Mouse (Mus musculus) adrenal gland, adult 10 weeks (tissue): ENCODE measurements around the gene Unc13d. TPM values are rescaled to one million over a fixed set of nuclear protein-coding genes. Genes with fewer than 3 reads are reported as not detected.

Source experiments
- polyA plus RNA-seq: library from polyadenylated mRNA; stranded (reverse); fragments of 350-450 nt; fragmentation: Illumina TruSeq; extraction: RNeasy Lipid Tissue Mini Kit (QIAGEN cat#74804); gene quantifications from one replicate; pipeline ENCODE4 v1.2.3, GENCODE M21; 2014; ENCODE audit warnings: low read depth, low replicate concordance

Gene Unc13d
- polyA plus RNA-seq = not detected

GRCm38 (mm10) chr11:116077446-116078204 lies at the start of gene Unc13d:
Gene Unc13d, minus strand, starts transcription at chr11:116077961.

GRCm38 (mm10) chr11:116086258-116087193 lies 8.8 kb upstream of the Unc13d start, which contains the start of gene Wbp2:
Gene Wbp2, minus strand, starts transcription at chr11:116086995.

GRCm38 (mm10) chr11:116030088-116030897 lies 47.5 kb downstream of the Unc13d start, which contains the start of gene Unk:
Gene Unk, plus strand, starts transcription at chr11:116030322.

GRCm38 (mm10) chr11:116027756-116028155 lies 50.0 kb downstream of the Unc13d start, which contains the start of gene H3f3b:
Gene H3f3b, minus strand, starts transcription at chr11:116027962.

GRCm38 (mm10) chr11:116012262-116012947 lies 65.4 kb downstream of the Unc13d start, which contains the start of gene Galk1:
Gene Galk1, minus strand, starts transcription at chr11:116012719.

Other genes with a start within 250 kb of the Unc13d start
- gene Myo15b, start 219.6 kb downstream of the Unc13d start, polyA plus RNA-seq = not detected
- not detected for gene Smim5, start 178.0 kb downstream of the Unc13d start, polyA plus RNA-seq
- gene Smim6, start 165.9 kb downstream of the Unc13d start, polyA plus RNA-seq = not detected
- 8.3 TPM for gene Sap30bp, start 144.7 kb downstream of the Unc13d start, polyA plus RNA-seq
- gene Recql5, start 144.5 kb downstream of the Unc13d start, polyA plus RNA-seq = 3.6 TPM
- not detected for gene Itgb4, start 103.3 kb downstream of the Unc13d start, polyA plus RNA-seq
- not detected for gene Galk1, start 65.2 kb downstream of the Unc13d start, polyA plus RNA-seq
- gene H3f3b, start 50.0 kb downstream of the Unc13d start, polyA plus RNA-seq = 649 TPM
- gene Unk, start 47.6 kb downstream of the Unc13d start, polyA plus RNA-seq = 2.2 TPM
- 20.4 TPM for gene Wbp2, start 9.0 kb upstream of the Unc13d start, polyA plus RNA-seq
- not detected for gene Trim47, start 49.2 kb upstream of the Unc13d start, polyA plus RNA-seq
- gene Trim65, start 53.2 kb upstream of the Unc13d start, polyA plus RNA-seq = 6.2 TPM
- 2.7 TPM for gene Mrpl38, start 60.9 kb upstream of the Unc13d start, polyA plus RNA-seq
- gene Fbf1, start 90.2 kb upstream of the Unc13d start, polyA plus RNA-seq = 17.7 TPM
- gene Ten1, start 120.9 kb upstream of the Unc13d start, polyA plus RNA-seq = 2.0 TPM
- gene Acox1, start 121.1 kb upstream of the Unc13d start, polyA plus RNA-seq = 192 TPM
- not detected for gene Evpl, start 160.1 kb upstream of the Unc13d start, polyA plus RNA-seq
- 10.0 TPM for gene Srp68, start 196.3 kb upstream of the Unc13d start, polyA plus RNA-seq
- not detected for gene Galr2, start 203.0 kb upstream of the Unc13d start, polyA plus RNA-seq
- 9.3 TPM for gene Exoc7, start 229.3 kb upstream of the Unc13d start, polyA plus RNA-seq